Mouse (Mus musculus): Measurements from ENCODE around the gene Arl8a.

DNA sequence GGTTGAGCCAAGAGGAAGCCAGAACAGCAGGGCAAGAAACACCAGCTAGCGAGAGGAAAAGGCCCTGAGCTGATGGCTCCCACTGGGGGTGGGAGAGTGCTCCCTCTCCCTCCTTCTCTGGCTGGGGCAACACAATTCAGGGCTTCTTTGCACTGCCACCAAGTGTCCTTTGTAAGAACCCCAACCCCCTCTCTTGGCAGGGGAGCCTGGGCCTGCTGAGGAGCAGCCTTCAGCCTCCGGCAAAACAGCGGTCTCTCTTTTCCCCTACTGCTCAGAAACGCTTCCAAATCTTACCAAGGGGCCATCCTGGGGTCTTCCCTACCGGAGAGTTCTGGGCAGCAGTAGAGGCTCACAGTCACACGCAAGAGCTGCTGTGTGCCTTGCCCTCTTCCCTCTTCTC lies 16.1 kb downstream of the Arl8a start:
- TF ChIP-seq CTCF (IDR thresholded peaks at IDR 0.05; ENCODE audit: insufficient read depth, low read length) (no peak), POLR2A (IDR thresholded peaks at IDR 0.05; ENCODE audit: borderline replicate concordance, extremely low read depth, low read depth, low read length) (no peak)

Measured in lung, adult 2 months (tissue).